Mouse (Mus musculus): ENCODE data around the gene Olfr1444. TPM values are rescaled to one million over a fixed set of nuclear protein-coding genes. Genes with fewer than 3 reads are reported as not detected.

Gene Olfr1444
- not detected in 2 replicates for total RNA-seq (2015)
- not detected in 2 replicates for total RNA-seq (2017)

GRCm38 (mm10) chr19:12856983-12857382 lies at the start of gene Olfr1444:
TSS of gene Olfr1444 (plus strand) at chr19:12857283.
- no peak for ATAC-seq (replicated peaks; ENCODE audit: poor library complexity)

- peak; percentile 76 for ATAC-seq (replicated peaks; ENCODE audit: poor library complexity)
These were observed 44.3 kb upstream of the Olfr1444 start for GRCm38 (mm10) chr19:12812644-12813364.

- ATAC-seq (replicated peaks; ENCODE audit: poor library complexity): no peak
These were observed 43.2 kb upstream of the Olfr1444 start for GRCm38 (mm10) chr19:12813883-12814282.

GRCm38 (mm10) chr19:12818507-12818906 lies 38.6 kb upstream of the Olfr1444 start:
- ATAC-seq (replicated peaks; ENCODE audit: poor library complexity): peak; percentile 72

- peak; percentile 73 for ATAC-seq (replicated peaks; ENCODE audit: poor library complexity)
These were observed 36.7 kb upstream of the Olfr1444 start for GRCm38 (mm10) chr19:12820383-12820782.

GRCm38 (mm10) chr19:12824549-12824948 lies 32.5 kb upstream of the Olfr1444 start:
- peak; percentile 68 for ATAC-seq (replicated peaks; ENCODE audit: poor library complexity)

- ATAC-seq (replicated peaks; ENCODE audit: poor library complexity): no peak
These were observed 26.2 kb upstream of the Olfr1444 start for GRCm38 (mm10) chr19:12830823-12831430.

- no peak for ATAC-seq (replicated peaks; ENCODE audit: poor library complexity)
These were observed 25.5 kb upstream of the Olfr1444 start for GRCm38 (mm10) chr19:12831559-12831958.

- peak; percentile 98 for ATAC-seq (replicated peaks; ENCODE audit: poor library complexity)
These were observed 23.5 kb upstream of the Olfr1444 start for GRCm38 (mm10) chr19:12833625-12834024.

GRCm38 (mm10) chr19:12838507-12838906 lies 18.6 kb upstream of the Olfr1444 start:
- ATAC-seq (replicated peaks; ENCODE audit: poor library complexity): no peak

GRCm38 (mm10) chr19:12846382-12846781 lies 10.7 kb upstream of the Olfr1444 start, which contains the start of gene Gm5244:
TSS of gene Gm5244 (plus strand) at chr19:12846682.
- no peak for ATAC-seq (replicated peaks; ENCODE audit: poor library complexity)

GRCm38 (mm10) chr19:12883555-12883954 lies 26.5 kb downstream of the Olfr1444 start, which contains the start of gene Olfr1445:
TSS of gene Olfr1445 (plus strand) at chr19:12883855.
- ATAC-seq (replicated peaks; ENCODE audit: poor library complexity): no peak

GRCm38 (mm10) chr19:12893424-12893823 lies 36.3 kb downstream of the Olfr1444 start, which contains the start of gene Olfr1446:
TSS of gene Olfr1446 (minus strand) at chr19:12893524.
- no peak for ATAC-seq (replicated peaks; ENCODE audit: poor library complexity)

- ATAC-seq (replicated peaks; ENCODE audit: poor library complexity): no peak
These were observed 46.6 kb downstream of the Olfr1444 start, which contains the start of gene Olfr1447 for GRCm38 (mm10) chr19:12903643-12904042. TSS of gene Olfr1447 (minus strand) at chr19:12903743.

Other genes starting within 250 kb of the Olfr1444 start
- not detected in 2 replicates for gene Glyat, start 224.0 kb upstream of the Olfr1444 start, total RNA-seq (2015)
- not detected in 2 replicates for gene Glyat, start 224.0 kb upstream of the Olfr1444 start, total RNA-seq (2017)
- gene Olfr1442, start 186.8 kb upstream of the Olfr1444 start, total RNA-seq (2015): not detected in 2 replicates
- gene Olfr1442, start 186.8 kb upstream of the Olfr1444 start, total RNA-seq (2017): not detected in 2 replicates
- not detected in 2 replicates for gene Olfr1443, start 179.2 kb upstream of the Olfr1444 start, total RNA-seq (2015)
- gene Olfr1443, start 179.2 kb upstream of the Olfr1444 start, total RNA-seq (2017): not detected in 2 replicates
- gene Keg1, start 161.5 kb upstream of the Olfr1444 start, total RNA-seq (2015): not detected in 2 replicates
- gene Keg1, start 161.5 kb upstream of the Olfr1444 start, total RNA-seq (2017): not detected in 2 replicates
- 5.2 and 5.9 TPM in 2 replicates for gene Cntf, start 91.7 kb upstream of the Olfr1444 start, total RNA-seq (2015)
- gene Cntf, start 91.7 kb upstream of the Olfr1444 start, total RNA-seq (2017): 1.1 and 3.0 TPM in 2 replicates
- gene Zfp91, start 61.2 kb upstream of the Olfr1444 start, total RNA-seq (2015): 70.4 and 79.9 TPM in 2 replicates
- gene Zfp91, start 61.2 kb upstream of the Olfr1444 start, total RNA-seq (2017): 85.2 and 92.8 TPM in 2 replicates
- gene Lpxn, start 61.1 kb upstream of the Olfr1444 start, total RNA-seq (2015): 4.6 and 9.2 TPM in 2 replicates
- gene Lpxn, start 61.1 kb upstream of the Olfr1444 start, total RNA-seq (2017): 5.1 and 6.2 TPM in 2 replicates
- not detected in 2 replicates for gene Gm5244, start 10.6 kb upstream of the Olfr1444 start, total RNA-seq (2015)
- not detected in 2 replicates for gene Gm5244, start 10.6 kb upstream of the Olfr1444 start, total RNA-seq (2017)
- not detected in 2 replicates for gene Olfr1445, start 26.6 kb downstream of the Olfr1444 start, total RNA-seq (2015)
- gene Olfr1445, start 26.6 kb downstream of the Olfr1444 start, total RNA-seq (2017): not detected in 2 replicates
- gene Olfr1446, start 36.2 kb downstream of the Olfr1444 start, total RNA-seq (2015): not detected in 2 replicates
- not detected in 2 replicates for gene Olfr1446, start 36.2 kb downstream of the Olfr1444 start, total RNA-seq (2017)
- not detected in 2 replicates for gene Olfr1447, start 46.5 kb downstream of the Olfr1444 start, total RNA-seq (2015)
- gene Olfr1447, start 46.5 kb downstream of the Olfr1444 start, total RNA-seq (2017): not detected in 2 replicates
- gene Olfr1448, start 67.1 kb downstream of the Olfr1444 start, total RNA-seq (2015): not detected in 2 replicates
- not detected in 2 replicates for gene Olfr1448, start 67.1 kb downstream of the Olfr1444 start, total RNA-seq (2017)
- gene Olfr1449, start 73.6 kb downstream of the Olfr1444 start, total RNA-seq (2015): not detected in 2 replicates
- not detected in 2 replicates for gene Olfr1449, start 73.6 kb downstream of the Olfr1444 start, total RNA-seq (2017)
- not detected in 2 replicates for gene Olfr1450, start 93.0 kb downstream of the Olfr1444 start, total RNA-seq (2015)
- not detected in 2 replicates for gene Olfr1450, start 93.0 kb downstream of the Olfr1444 start, total RNA-seq (2017)
- gene Olfr1451, start 137.7 kb downstream of the Olfr1444 start, total RNA-seq (2015): not detected in 2 replicates
- not detected in 2 replicates for gene Olfr1451, start 137.7 kb downstream of the Olfr1444 start, total RNA-seq (2017)
- gene Olfr1453, start 171.0 kb downstream of the Olfr1444 start, total RNA-seq (2015): not detected in 2 replicates
- not detected in 2 replicates for gene Olfr1453, start 171.0 kb downstream of the Olfr1444 start, total RNA-seq (2017)
- gene Olfr1454, start 203.3 kb downstream of the Olfr1444 start, total RNA-seq (2015): not detected in 2 replicates
- not detected in 2 replicates for gene Olfr1454, start 203.3 kb downstream of the Olfr1444 start, total RNA-seq (2017)
- gene Olfr1457, start 240.6 kb downstream of the Olfr1444 start, total RNA-seq (2015): not detected in 2 replicates
- gene Olfr1457, start 240.6 kb downstream of the Olfr1444 start, total RNA-seq (2017): not detected in 2 replicates
- gene Olfr1458, start 249.5 kb downstream of the Olfr1444 start, total RNA-seq (2015): not detected in 2 replicates
- gene Olfr1458, start 249.5 kb downstream of the Olfr1444 start, total RNA-seq (2017): not detected in 2 replicates